Mouse (Mus musculus): ENCODE data around the gene Abcg4.

DNA sequence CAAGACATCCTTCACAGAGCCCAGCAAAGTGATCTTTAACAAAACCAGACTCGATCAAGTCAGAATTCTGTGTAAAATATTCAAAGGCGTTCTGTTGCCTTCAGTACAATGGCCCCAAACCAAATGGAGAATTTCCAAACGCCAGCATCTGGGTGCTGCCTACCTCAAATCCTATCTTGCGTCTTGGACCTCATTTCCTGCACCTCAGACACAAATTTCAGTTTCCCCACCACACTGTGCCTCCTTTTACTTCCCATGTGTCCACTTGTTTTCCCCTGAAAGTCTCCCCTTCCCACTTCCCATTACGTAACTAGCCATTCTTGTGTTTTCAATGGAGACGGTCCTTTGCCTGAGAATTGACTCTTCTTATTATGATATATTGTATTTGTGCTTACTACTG lies 18.1 kb upstream of the Abcg4 start:
- no peak for TF ChIP-seq CTCF (IDR thresholded peaks at IDR 0.05; ENCODE audit: borderline replicate concordance, control insufficient read depth, extremely low read depth, insufficient read depth, low read length, poor library complexity)
- no peak for TF ChIP-seq POLR2A (IDR thresholded peaks at IDR 0.05; ENCODE audit: control insufficient read depth, extremely low read depth, insufficient read depth, low read length, poor library complexity)
